Mouse (Mus musculus) macrophage (primary cell): ENCODE measurements around the gene Smim20. TPM values are rescaled to one million over a fixed set of nuclear protein-coding genes. Genes with fewer than 3 reads are reported as not detected.

Source experiments
- polyA plus RNA-seq: library from polyadenylated mRNA; stranded (reverse); fragments of 250-400 nt; gene quantifications from 3 replicates; pipeline ENCODE4 v1.2.4, GENCODE M21; 2018; ENCODE audit warnings: inconsistent platforms

The Smim20 gene
- polyA plus RNA-seq, 1 experiment from 2014 or later = 16.8 TPM

Other genes with a start within 250 kb of the Smim20 start
- not detected in 3 replicates for gene Slc34a2, start 229.0 kb upstream of the Smim20 start, polyA plus RNA-seq
- 2.2 to 4.1 TPM (median 3.3 TPM) in 3 replicates for gene Sel1l3, start 53.2 kb upstream of the Smim20 start, polyA plus RNA-seq
- 31.2 to 90.6 TPM (median 32.9 TPM) in 3 replicates for gene Rbpj, start 199.1 kb downstream of the Smim20 start, polyA plus RNA-seq